Mouse (Mus musculus) cortical plate, adult 2 months (tissue): ENCODE measurements around the gene Pnpla6. TPM values are rescaled to one million over a fixed set of nuclear protein-coding genes. Genes with fewer than 3 reads are reported as not detected.

Source experiments
- H3K27ac ChIP-seq: fragments of 200-500 bp; 2 replicates; pipeline ENCODE4 v1.5.1; 2012; ENCODE audit warnings: low read length, control low read depth, inconsistent platforms; ENCODE audit not compliant: insufficient read depth
- H3K4me1 ChIP-seq: fragments of 200-500 bp; 2 replicates; pipeline ENCODE4 v1.6.1; 2011; ENCODE audit warnings: low read length; ENCODE audit not compliant: control insufficient read depth, insufficient read depth
- H3K4me3 ChIP-seq: fragments of 200-500 bp; 2 replicates; pipeline ENCODE4 v1.5.1; 2011; ENCODE audit warnings: mild to moderate bottlenecking, low read length, control low read depth; ENCODE audit not compliant: insufficient read depth
- CTCF ChIP-seq: fragments of 200-500 bp; IDR thresholded peaks from 2 replicates; pipeline ENCODE4 v1.5.1; 2011; ENCODE audit warnings: mild to moderate bottlenecking, control low read depth, low read length; ENCODE audit not compliant: insufficient read depth; ENCODE audit errors: extremely low read depth
- POLR2A ChIP-seq: fragments of 200-500 bp; IDR thresholded peaks from 2 replicates; pipeline ENCODE4 v1.6.1; 2011; ENCODE audit warnings: mild to moderate bottlenecking, low read length, control low read depth; ENCODE audit not compliant: insufficient read depth; ENCODE audit errors: extremely low read depth
- polyA plus RNA-seq: library from polyadenylated mRNA; depleted of rRNA; stranded (reverse); fragments of >200 nt; gene quantifications from 2 replicates; pipeline ENCODE4 v1.2.3, GENCODE M21; 2012

Pnpla6 gene
- polyA plus RNA-seq, 1 experiment = 67.6 TPM

GRCm38 (mm10) chr8:3482240-3482740 is 32.9 kb upstream of the Pnpla6 start:
- H3K4me3 ChIP-seq = no peak overlapping the region
- no peak for TF ChIP-seq POLR2A
- no peak for TF ChIP-seq CTCF
- no peaks in the 10 kb centered on the region for H3K4me1 ChIP-seq
- no peak overlapping the region for H3K27ac ChIP-seq

GRCm38 (mm10) chr8:3483546-3483945 is 31.6 kb upstream of the Pnpla6 start:
- TF ChIP-seq CTCF (no peak), POLR2A (no peak)
- no peak overlapping the region for H3K27ac ChIP-seq
- no peaks in the 10 kb centered on the region for H3K4me1 ChIP-seq
- no peak overlapping the region for H3K4me3 ChIP-seq

GRCm38 (mm10) chr8:3485192-3485591 is 30.0 kb upstream of the Pnpla6 start:
- Histone ChIP-seq H3K4me3 (no peak overlapping the region), H3K4me1 (no peaks in the 10 kb centered on the region), H3K27ac (no peak overlapping the region)
- TF ChIP-seq CTCF = no peak
- TF ChIP-seq POLR2A = no peak

- TF ChIP-seq CTCF = no peak
- 0 out of 2 replicates have a peak, but pooled peaks have one; percentile 13 for TF ChIP-seq POLR2A
- H3K4me1 ChIP-seq = peaks cover 2% of the 10 kb centered on the region; the same call in 1 of the 2 replicates
- peak within 1 kb of the TSS; percentile 88 for H3K27ac ChIP-seq
- peak within 1 kb of the TSS; percentile 80 for H3K4me3 ChIP-seq
Measured at GRCm38 (mm10) chr8:3492901-3493844, 22.0 kb upstream of the Pnpla6 start, which contains the start of gene Zfp358. Gene Zfp358 (plus strand): TSS chr8:3493138.

- no peak for TF ChIP-seq CTCF
- no peak for TF ChIP-seq POLR2A
- Histone ChIP-seq H3K4me1 (peaks cover 4% of the 10 kb centered on the region), H3K4me3 (peak overlapping the region; percentile 80), H3K27ac (peak overlapping the region; percentile 39; the same call in 1 of the 2 replicates)
Measured at GRCm38 (mm10) chr8:3493845-3494208, 21.4 kb upstream of the Pnpla6 start.

GRCm38 (mm10) chr8:3495578-3496427 is 19.4 kb upstream of the Pnpla6 start:
- TF ChIP-seq CTCF = no peak
- no peak for TF ChIP-seq POLR2A
- Histone ChIP-seq H3K4me1 (peaks cover 4% of the 10 kb centered on the region), H3K4me3 (no peak overlapping the region), H3K27ac (no peak overlapping the region)

- H3K4me3 ChIP-seq = no peak overlapping the region
- TF ChIP-seq POLR2A (no peak), CTCF (no peak)
- H3K27ac ChIP-seq = no peak overlapping the region
- H3K4me1 ChIP-seq = peaks cover 7% of the 10 kb centered on the region
Measured at GRCm38 (mm10) chr8:3496428-3496748, 18.8 kb upstream of the Pnpla6 start.

GRCm38 (mm10) chr8:3498583-3498982 is 16.6 kb upstream of the Pnpla6 start:
- peaks cover 12% of the 10 kb centered on the region for H3K4me1 ChIP-seq
- no peak overlapping the region for H3K27ac ChIP-seq
- no peak overlapping the region for H3K4me3 ChIP-seq
- no peak for TF ChIP-seq POLR2A
- no peak for TF ChIP-seq CTCF

GRCm38 (mm10) chr8:3499751-3500150 is 15.4 kb upstream of the Pnpla6 start:
- peaks cover 10% of the 10 kb centered on the region for H3K4me1 ChIP-seq
- peak overlapping the region; percentile 3 for H3K27ac ChIP-seq
- peak overlapping the region; percentile 40 for H3K4me3 ChIP-seq
- TF ChIP-seq CTCF = no peak
- TF ChIP-seq POLR2A = no peak
